Mouse (Mus musculus) liver (tissue): Measurements from ENCODE around the gene Loxl4.

ENCODE experiments used
- DNase-seq: peaks from one replicate; pipeline ENCODE4 v3.0.0-alpha.2; 2020; ENCODE audit warnings: mixed read lengths

Gene Loxl4

DNA sequence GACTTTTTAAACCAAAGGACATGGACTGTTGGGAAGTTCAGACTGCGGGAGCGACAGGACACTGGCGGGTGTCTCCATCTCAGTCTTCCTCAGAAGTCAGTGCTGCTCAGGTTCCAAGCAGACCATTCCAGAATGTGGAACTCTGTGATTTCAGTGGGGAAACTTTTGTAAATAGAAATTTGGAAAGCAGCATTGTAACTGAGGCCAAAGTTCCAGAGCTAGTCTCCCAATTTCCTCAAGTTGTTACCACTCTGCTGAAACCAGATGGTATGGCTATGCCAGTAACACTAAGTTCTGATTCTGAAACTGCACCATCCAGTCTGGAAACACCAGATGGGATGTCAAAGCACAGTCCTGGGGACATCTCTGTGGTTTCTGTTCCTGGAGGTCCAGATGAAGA is 49.6 kb downstream of the Loxl4 start:
- DNase-seq, result no peak

DNA sequence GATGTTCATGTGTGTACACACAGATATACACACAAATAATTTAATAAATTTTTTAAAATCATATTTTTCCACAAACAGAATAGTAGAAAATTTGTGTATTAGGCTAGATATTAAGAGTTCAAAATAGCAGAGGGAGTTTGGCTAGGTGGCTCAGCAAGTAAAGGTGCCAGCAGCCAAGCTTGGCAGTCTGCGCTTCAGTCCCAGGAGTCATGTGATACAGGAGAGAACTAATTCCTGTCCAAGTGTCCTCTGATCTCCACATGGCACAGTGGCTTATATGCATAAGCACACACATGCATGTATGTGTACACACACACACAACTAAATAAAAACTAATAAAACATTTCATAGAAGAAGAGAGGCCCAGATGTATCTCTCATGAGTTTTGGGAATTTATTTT is 50.6 kb downstream of the Loxl4 start:
- DNase-seq, result no peak

DNA sequence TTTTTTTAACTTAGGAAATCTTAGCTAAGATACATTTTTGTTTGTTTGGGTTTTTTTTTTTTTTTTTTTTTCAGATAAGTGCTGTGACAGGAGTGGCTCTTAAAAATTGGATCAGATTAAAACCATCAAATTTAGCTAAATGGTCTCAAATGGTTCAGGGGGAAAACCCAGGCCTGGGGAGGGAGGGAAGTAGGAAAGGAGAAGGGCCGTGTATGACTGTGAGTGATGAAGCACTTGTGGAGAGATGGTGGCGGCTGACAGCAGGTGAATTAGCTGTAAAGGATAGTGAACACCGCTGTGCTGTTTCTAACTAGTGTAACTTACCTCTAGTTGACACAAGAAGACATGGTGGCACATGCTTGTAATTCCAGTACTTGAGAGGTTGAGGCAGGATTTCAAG is 53.9 kb downstream of the Loxl4 start:
- DNase-seq, result no peak
